Mouse (Mus musculus) limb, embryonic 10.5 days (tissue): ENCODE data around the gene Retn. TPM values are rescaled to one million over a fixed set of nuclear protein-coding genes. Genes with fewer than 3 reads are reported as not detected.

Experiments used
- DNase-seq: peaks from one replicate; pipeline ENCODE4 v3.0.0-alpha.2; 2017; ENCODE audit warnings: low spot score
- H3K27ac ChIP-seq: fragments of 300-500 bp; sonication (generic); 2 replicates; pipeline ENCODE4 v1.5.1; 2016; ENCODE audit warnings: mild to moderate bottlenecking
- H3K27me3 ChIP-seq: fragments of 300-500 bp; sonication (generic); 2 replicates; pipeline ENCODE4 v1.6.1; 2016; ENCODE audit warnings: low read depth, mild to moderate bottlenecking; ENCODE audit not compliant: poor library complexity, severe bottlenecking
- H3K36me3 ChIP-seq: fragments of 300-500 bp; sonication (generic); 2 replicates; pipeline ENCODE4 v1.6.1; 2016; ENCODE audit warnings: mild to moderate bottlenecking, moderate library complexity
- H3K4me1 ChIP-seq: fragments of 300-500 bp; sonication (generic); 2 replicates; pipeline ENCODE4 v1.6.1; 2016
- H3K4me3 ChIP-seq: fragments of 300-500 bp; sonication (generic); 2 replicates; pipeline ENCODE4 v1.5.1; 2016; ENCODE audit warnings: mild to moderate bottlenecking, moderate library complexity
- H3K9me3 ChIP-seq: fragments of 300-500 bp; sonication (generic); replicated peaks from 2 replicates; pipeline ENCODE4 v1.6.1; 2016; ENCODE audit warnings: mild to moderate bottlenecking
- WGBS: fragments of 180-500 bp; shearing (Covaris S2); methylation state at CpG from one replicate; pipeline ENCODE4 v1.1.7; 2016; 5-methylcytosine and 5-hydroxymethylcytosine counted together
- polyA plus RNA-seq: library from polyadenylated mRNA; unstranded; fragments of >200 nt; fragmentation: Nextera tagmentation; extraction: Ambion mirVana; gene quantifications from 2 replicates; pipeline ENCODE4 v1.2.1, GENCODE M21; 2016

Retn gene
- polyA plus RNA-seq, 1 experiment from 2014 or later = 0.15 TPM

DNA sequence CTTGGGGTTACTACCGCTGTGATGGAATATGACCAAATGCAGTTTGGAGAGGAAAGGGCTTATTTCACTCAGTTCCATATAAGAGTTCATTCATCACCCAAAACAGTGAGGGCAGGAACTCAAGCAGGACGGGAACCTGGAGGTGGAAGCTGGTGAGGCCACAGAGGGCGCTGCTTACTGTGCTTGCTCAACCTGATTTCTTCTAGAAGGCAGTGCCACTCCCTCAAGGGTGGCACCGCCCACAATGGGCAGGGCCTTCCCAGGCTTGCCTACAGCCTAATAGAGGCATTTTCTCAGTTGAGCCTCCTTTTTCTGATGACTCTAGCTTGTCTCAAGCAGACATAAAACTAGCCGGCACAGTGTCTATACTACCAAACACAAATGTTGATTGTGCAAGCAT is 9.8 kb upstream of the Retn start:
- DNase-seq = no peak
- WGBS = 20% methylated on average over 5 of the region's 5 CpGs
- no peak overlapping the region for H3K4me3 ChIP-seq

DNA sequence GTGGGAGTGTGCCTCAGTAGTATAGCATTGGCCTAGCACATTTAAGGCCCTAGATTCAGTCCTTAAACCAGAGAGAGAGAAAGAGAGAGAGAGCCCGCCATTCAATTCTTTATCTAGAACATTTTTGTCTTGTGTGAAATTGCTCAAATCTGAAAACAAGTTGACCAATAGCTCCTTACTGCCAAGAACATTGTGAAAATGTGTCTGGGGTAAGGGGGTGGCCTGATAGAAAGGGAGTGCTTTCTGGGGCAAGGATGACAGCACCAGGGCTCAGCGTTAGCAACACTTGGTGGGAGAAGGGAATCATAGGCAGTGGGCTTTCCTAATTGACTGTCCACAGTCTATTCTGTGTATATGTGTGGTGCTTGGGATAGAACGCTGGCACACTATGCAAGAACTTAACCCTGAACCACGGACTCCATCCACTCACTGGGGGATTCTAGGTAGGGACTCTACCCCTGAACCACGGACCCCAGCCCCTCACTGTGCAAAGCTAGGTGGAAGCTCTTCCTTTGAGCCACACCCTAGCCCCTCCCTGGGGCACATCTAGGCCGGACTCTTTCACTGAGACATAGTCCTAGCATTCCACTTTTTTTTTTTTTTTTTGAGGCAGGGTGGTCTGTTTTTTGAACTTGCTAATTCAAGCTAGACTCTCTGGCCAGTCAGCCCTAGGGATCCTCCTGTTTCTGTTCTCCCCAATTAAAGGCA is 8.6 kb upstream of the Retn start:
- Histone ChIP-seq H3K36me3 (no peaks in the 10 kb centered on the region), H3K9me3 (no peaks in the 10 kb centered on the region), H3K4me3 (no peak overlapping the region), H3K27ac (no peak overlapping the region), H3K4me1 (peaks cover 2% of the 10 kb centered on the region; the same call in 1 of the 2 replicates), H3K27me3 (no peaks in the 10 kb centered on the region)
- WGBS = 88% methylated on average over 6 of the region's 6 CpGs
- no peak for DNase-seq

More for the DNA sequence above, 9.8 kb upstream of the Retn start:
- Histone ChIP-seq H3K36me3 (no peaks in the 10 kb centered on the region), H3K27me3 (no peaks in the 10 kb centered on the region), H3K27ac (no peak overlapping the region), H3K4me1 (peaks cover 2% of the 10 kb centered on the region; the same call in 1 of the 2 replicates), H3K9me3 (no peaks in the 10 kb centered on the region)

DNA sequence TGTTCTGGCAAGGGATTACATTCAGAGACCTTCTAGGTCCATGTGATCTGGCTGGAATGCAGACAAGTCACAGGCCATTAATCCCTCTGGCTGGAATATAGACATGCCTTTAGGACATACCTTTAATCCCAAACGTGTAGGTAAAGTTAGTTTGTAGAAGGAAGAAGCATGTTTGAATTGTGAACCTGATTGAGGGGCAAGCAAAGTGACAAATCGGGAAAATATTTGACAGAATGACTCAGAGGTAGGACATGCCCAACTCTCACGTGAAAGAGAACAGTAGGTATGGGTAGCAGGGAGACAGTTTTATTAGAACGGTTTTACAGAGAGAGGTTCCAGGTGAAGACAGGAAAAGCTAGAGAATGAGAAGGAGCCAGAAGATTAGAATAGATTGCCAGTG is 8.0 kb upstream of the Retn start:
- Histone ChIP-seq H3K27me3 (no peaks in the 10 kb centered on the region), H3K36me3 (no peaks in the 10 kb centered on the region), H3K4me3 (no peak overlapping the region), H3K4me1 (peaks cover 2% of the 10 kb centered on the region; the same call in 1 of the 2 replicates), H3K27ac (no peak overlapping the region), H3K9me3 (no peaks in the 10 kb centered on the region)
- 85% methylated on average over 4 of the region's 4 CpGs for WGBS
- no peak for DNase-seq

DNA sequence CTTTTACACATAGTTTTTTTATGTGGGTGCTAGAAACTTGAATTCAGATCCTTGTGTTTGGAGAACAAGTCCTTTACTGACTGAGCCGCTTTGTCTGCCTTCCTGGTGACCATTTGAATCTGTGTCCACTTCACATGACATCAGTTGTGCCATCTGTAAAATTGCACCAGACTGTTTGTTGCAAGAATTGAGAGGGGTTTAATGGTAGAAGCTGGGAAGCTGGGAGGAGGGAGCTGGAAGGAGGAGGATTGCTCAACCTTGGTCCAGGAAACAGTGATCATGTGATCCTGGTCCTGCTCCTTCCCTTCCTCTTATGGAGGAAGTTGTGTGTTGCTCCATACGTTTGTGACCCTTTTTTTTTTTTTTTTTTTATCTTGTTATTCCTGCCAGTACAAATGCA is 7.3 kb upstream of the Retn start:
- WGBS = 80% methylated on average over 2 of the region's 2 CpGs
- DNase-seq = no peak
- H3K27me3 ChIP-seq = no peaks in the 10 kb centered on the region

DNA sequence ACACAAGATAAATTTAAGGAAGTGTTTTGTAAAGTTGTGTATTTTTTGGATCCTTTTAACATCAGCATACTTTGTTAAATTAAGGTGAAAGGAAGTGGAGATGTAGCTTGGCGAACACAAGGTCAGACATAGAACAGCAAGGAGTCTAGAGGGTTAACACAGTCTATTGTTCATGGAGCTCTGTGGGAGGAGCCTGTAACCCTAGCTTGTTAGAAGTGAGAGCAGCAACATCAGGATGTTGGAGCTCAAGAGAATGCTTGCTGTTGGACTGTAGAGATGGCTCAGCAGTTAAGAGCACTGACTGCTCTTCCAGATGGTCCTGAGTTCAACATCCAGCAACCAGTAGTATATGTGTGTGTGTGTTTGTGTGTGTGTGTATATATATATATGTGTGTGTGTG is 6.6 kb upstream of the Retn start:
- H3K9me3 ChIP-seq = no peaks in the 10 kb centered on the region
- H3K4me3 ChIP-seq = 0 out of 2 replicates have a peak overlapping the region, but pooled peaks have one; percentile 0
- WGBS = 48% methylated on average over 1 of the region's 1 CpGs
- H3K36me3 ChIP-seq = no peaks in the 10 kb centered on the region
- H3K4me1 ChIP-seq = peaks cover 2% of the 10 kb centered on the region; the same call in 1 of the 2 replicates
- peak overlapping the region; percentile 31; the same call in 1 of the 2 replicates for H3K27ac ChIP-seq
- DNase-seq = no peak
- H3K27me3 ChIP-seq = no peaks in the 10 kb centered on the region

More for the DNA sequence above, 7.3 kb upstream of the Retn start:
- Histone ChIP-seq H3K4me1 (peaks cover 2% of the 10 kb centered on the region; the same call in 1 of the 2 replicates), H3K27ac (no peak overlapping the region), H3K36me3 (no peaks in the 10 kb centered on the region), H3K4me3 (no peak overlapping the region), H3K9me3 (no peaks in the 10 kb centered on the region)

DNA sequence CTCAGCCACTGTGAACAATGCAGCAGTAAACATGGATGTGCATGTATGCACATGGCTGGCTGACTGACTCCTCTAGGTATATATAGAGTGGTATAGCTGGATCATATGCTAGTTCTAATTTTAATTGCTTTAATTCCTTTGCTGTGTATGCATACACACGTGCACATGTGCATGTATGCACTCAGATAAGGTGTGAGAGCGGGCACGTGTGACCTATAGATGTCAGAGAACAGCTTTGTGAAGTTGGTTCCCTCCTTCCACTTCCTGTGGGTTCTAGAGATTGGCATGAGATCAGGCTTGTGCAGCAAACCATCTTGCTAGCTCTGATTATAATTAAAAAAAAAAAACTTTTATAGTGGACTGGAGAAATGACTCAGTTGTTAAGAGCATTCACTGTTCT is 2.7 kb upstream of the Retn start:
- Histone ChIP-seq H3K36me3 (no peaks in the 10 kb centered on the region), H3K9me3 (no peaks in the 10 kb centered on the region), H3K4me3 (no peak overlapping the region), H3K4me1 (peaks cover 9% of the 10 kb centered on the region), H3K27ac (no peak overlapping the region), H3K27me3 (no peaks in the 10 kb centered on the region)
- no peak for DNase-seq
- 68% methylated on average over 3 of the region's 3 CpGs for WGBS

DNA sequence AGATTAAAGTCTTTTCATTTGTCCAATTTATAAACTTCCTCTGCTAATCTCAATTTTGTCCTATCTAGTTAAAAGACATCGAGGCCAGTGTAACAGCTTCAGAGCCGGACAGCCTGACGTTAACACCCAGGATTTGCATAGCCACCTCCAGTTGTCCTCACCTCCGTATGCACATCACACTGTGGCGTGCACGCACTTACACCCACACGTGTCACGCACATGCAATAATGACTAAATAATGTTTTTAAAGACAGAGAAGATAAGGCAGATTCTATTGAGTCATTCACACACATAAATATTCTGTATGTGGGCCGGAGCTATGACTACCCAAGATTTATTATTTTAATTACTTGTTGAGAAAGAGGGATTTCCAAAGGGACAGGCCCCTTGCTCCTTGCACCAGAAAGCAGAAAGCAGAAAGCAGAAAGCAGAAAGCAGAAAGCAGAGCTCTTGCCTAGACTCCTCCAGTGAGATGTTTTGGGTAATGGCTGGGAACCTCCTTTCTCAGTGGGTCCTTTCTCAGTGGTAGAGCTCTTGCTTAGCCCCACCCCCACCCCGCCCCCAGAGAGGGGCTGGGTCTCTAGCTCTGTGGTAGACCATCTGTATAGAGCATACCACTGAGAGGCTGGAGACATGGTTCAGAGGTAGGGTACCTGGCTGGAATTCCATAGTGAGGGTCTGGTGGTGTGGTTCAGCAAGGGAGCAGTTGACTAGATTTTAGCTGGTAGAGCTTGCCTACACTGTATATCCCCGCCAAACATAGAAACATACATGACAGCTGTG is 653 bp upstream of the Retn start:
- 73% methylated on average over 11 of the region's 11 CpGs for WGBS
- Histone ChIP-seq H3K27ac (no peak overlapping the region; the same call in 1 of the 2 replicates), H3K9me3 (no peaks in the 10 kb centered on the region), H3K27me3 (no peaks in the 10 kb centered on the region), H3K36me3 (no peaks in the 10 kb centered on the region), H3K4me1 (peaks cover 7% of the 10 kb centered on the region), H3K4me3 (no peak overlapping the region)
- no peak for DNase-seq

DNA sequence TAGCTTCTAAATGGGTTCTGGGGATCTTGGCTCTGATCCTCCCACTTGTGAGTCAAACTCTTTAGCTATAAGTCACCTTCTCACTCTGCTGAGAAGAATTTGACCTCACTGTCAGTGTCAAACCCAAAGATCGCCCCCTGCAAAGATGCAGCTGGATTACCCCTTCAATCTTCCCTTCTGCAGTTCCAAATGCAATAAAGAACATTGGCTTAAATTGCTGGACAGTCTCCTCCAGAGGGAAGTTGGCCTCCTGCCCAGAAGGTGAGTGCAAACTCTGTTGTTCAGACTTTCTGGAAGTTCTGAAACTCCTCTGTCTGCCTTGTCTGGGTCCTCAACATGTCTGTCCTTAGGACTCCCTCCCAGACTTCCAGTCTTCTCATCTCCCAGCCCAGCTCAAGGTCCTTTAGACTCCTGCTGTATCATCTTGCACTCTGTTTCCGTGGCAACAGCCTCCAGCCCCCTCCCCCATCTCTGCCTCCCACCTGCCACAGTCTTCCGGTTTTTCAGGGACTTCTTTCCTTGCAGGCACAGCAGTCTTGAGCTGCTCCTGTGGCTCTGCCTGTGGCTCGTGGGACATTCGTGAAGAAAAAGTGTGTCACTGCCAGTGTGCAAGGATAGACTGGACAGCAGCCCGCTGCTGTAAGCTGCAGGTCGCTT is 1.3 kb downstream of the Retn start:
- peak; percentile 42 for DNase-seq
- WGBS = 27% methylated on average over 7 of the region's 7 CpGs
- Histone ChIP-seq H3K4me1 (peaks cover 7% of the 10 kb centered on the region), H3K27ac (no peak overlapping the region), H3K4me3 (peak overlapping the region; percentile 12; the same call in 1 of the 2 replicates), H3K9me3 (no peaks in the 10 kb centered on the region), H3K36me3 (no peaks in the 10 kb centered on the region), H3K27me3 (no peaks in the 10 kb centered on the region)

DNA sequence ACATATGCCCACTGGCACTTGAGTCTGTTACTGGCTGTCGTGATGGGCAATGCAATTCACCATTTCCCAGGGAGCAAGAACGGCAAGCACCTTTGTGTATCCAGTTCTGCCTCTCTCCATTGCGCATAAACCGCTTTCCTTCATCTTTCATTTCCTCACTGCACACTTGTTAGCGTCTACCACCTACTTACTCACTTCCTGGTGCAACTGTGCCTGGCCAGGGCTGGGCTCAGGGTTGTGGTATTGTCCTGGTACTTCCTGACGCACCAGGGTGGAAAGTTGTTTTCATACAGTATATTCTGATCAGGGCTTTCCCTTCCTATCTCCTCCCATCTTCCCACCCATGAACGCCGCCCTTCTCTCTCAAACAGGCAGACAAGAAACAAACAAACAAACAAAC is 5.3 kb downstream of the Retn start:
- Histone ChIP-seq H3K36me3 (no peaks in the 10 kb centered on the region), H3K4me3 (no peak overlapping the region), H3K4me1 (peaks cover 7% of the 10 kb centered on the region), H3K9me3 (no peaks in the 10 kb centered on the region), H3K27ac (no peak overlapping the region), H3K27me3 (no peaks in the 10 kb centered on the region)
- WGBS = 80% methylated on average over 8 of the region's 8 CpGs
- DNase-seq = no peak

DNA sequence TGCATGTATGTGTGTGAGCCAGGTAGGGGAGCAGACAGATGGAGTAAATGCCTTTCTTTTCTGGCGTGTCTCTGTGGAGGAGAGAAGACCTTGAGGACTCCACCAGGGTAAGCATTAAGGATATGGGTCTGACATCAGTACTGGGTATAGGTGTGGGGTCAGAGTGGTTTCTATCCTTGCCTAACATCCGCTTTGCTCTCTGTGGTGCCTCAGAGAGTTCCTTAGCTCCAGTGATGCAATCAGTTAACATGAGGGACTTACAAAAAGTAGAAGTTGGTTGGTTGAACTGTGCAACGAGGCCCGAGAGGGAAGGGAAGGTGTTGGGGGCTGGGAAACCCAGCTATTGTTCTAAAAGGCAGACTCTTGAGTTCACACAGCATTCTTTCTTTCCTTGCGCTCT is 8.8 kb downstream of the Retn start:
- Histone ChIP-seq H3K27me3 (no peaks in the 10 kb centered on the region), H3K4me3 (no peak overlapping the region), H3K27ac (no peak overlapping the region), H3K9me3 (no peaks in the 10 kb centered on the region), H3K36me3 (no peaks in the 10 kb centered on the region), H3K4me1 (no peaks in the 10 kb centered on the region)
- no peak for DNase-seq
- 78% methylated on average over 5 of the region's 5 CpGs for WGBS

DNA sequence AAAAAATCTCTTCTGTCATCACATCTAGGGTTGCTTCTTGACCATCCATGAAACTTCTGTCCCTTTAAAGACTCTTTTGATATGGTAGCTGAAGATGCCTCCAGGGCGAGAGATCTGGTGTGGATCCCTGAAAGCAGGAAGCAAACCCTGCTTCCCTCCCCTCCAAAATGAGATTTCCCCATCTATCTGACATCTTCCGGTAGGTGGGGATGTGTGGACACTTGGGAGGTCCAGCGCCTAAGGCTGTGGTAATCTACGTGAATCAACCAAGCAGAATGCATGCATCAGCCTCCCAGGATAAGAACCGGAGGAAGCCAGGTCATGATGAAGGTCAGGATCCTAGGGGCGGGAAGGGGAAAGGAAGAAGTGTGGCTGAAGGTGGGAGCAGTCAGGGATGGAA is 9.9 kb downstream of the Retn start, which contains the start of gene Mcemp1:
Mcemp1 (plus strand) TSS at position 248 of the 400 bp plus-strand sequence.
- WGBS = 75% methylated on average over 6 of the region's 6 CpGs
- H3K4me3 ChIP-seq = no peak within 1 kb of the TSS
- H3K27me3 ChIP-seq = no peaks in the 10 kb centered on the region
- H3K36me3 ChIP-seq = no peaks in the 10 kb centered on the region
- DNase-seq = no peak
- no peak within 1 kb of the TSS for H3K27ac ChIP-seq
- H3K4me1 ChIP-seq = no peaks in the 10 kb centered on the region
- H3K9me3 ChIP-seq = no peaks in the 10 kb centered on the region

DNA sequence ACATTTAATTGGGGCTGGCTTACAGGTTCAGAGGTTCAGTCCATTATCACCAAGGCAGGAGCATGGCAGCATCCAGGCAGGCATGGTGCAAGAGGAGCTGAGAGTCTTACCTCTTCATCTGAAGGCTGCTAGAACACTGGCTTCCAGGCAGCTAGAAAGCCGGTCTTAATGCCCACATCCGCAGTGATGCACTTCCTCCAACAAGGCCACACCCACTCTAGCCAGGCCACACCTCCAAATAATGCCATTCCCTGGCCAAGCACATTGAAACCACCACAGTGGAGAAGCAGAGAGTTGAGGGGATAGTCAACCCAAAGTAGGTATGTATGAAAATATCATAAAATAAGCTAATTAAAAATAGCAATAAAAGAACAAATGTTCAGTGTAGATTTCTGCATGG is 14.8 kb downstream of the Retn start:
- no peaks in the 10 kb centered on the region for H3K9me3 ChIP-seq
- no peaks in the 10 kb centered on the region for H3K27me3 ChIP-seq
- 88% methylated on average over 2 of the region's 2 CpGs for WGBS
- H3K4me1 ChIP-seq = peaks cover 7% of the 10 kb centered on the region; the same call in 1 of the 2 replicates
- no peak for DNase-seq
- H3K27ac ChIP-seq = no peak overlapping the region
- H3K4me3 ChIP-seq = no peak overlapping the region
- no peaks in the 10 kb centered on the region for H3K36me3 ChIP-seq
